Mouse (Mus musculus): Measurements from ENCODE around the gene Olfr464. TPM values are rescaled to one million over a fixed set of nuclear protein-coding genes. Genes with fewer than 3 reads are reported as not detected.

Olfr464 gene
- not detected in 2 replicates for total RNA-seq (2014; rRNA removed)
- not detected in 2 replicates for polyA plus RNA-seq (2012; rRNA removed)

GRCm38 (mm10) chr11:87920966-87921365 lies at the start of gene Olfr464:
Gene Olfr464 (minus strand): TSS chr11:87920967.
- WGBS = 33% methylated on average over 5 of the region's 5 CpGs

GRCm38 (mm10) chr11:87968356-87969122 lies 47.8 kb upstream of the Olfr464 start:
- TF ChIP-seq CTCF (IDR thresholded peaks at IDR 0.05; ENCODE audit: low read depth, low read length) (peak; percentile 16; the same call in 1 of the 2 replicates), POLR2A (IDR thresholded peaks at IDR 0.05; ENCODE audit: extremely low read depth, insufficient read depth, low read length) (no peak)
- peak; percentile 55 for DNase-seq (ENCODE audit: extremely low read depth, low read depth, low spot score)
- WGBS = 15% methylated on average over 16 of the region's 20 CpGs
- Histone ChIP-seq H3K9ac (ENCODE audit: low read depth, low read length) (no peak overlapping the region), H3K4me1 (ENCODE audit: control insufficient read depth, insufficient read depth, low read length) (peaks cover 4% of the 10 kb centered on the region; the same call in 1 of the 2 replicates), H3K36me3 (ENCODE audit: control insufficient read depth, insufficient read depth, low read length) (no peaks in the 10 kb centered on the region), H3K4me3 (ENCODE audit: insufficient read depth, low read depth, low read length) (no peak overlapping the region), H3K79me2 (ENCODE audit: control insufficient read depth, insufficient read depth, low read length) (no peaks in the 10 kb centered on the region), H3K27ac (replicated peaks; ENCODE audit: insufficient read depth, low read depth, low read length) (no peak overlapping the region), H3K27me3 (ENCODE audit: control insufficient read depth, insufficient read depth, low read length) (no peaks in the 10 kb centered on the region)

More at GRCm38 (mm10) chr11:87920966-87921365, at the start of gene Olfr464:
- no peak for DNase-seq (ENCODE audit: extremely low read depth, low read depth, low spot score)
- no peaks in the 10 kb centered on the region for H3K79me2 ChIP-seq (ENCODE audit: control insufficient read depth, insufficient read depth, low read length)
- H3K4me1 ChIP-seq (ENCODE audit: control insufficient read depth, insufficient read depth, low read length) = no peaks in the 10 kb centered on the region
- H3K36me3 ChIP-seq (ENCODE audit: control insufficient read depth, insufficient read depth, low read length) = no peaks in the 10 kb centered on the region
- H3K27ac ChIP-seq (replicated peaks; ENCODE audit: insufficient read depth, low read depth, low read length) = no peak within 1 kb of the TSS
- no peak within 1 kb of the TSS for H3K4me3 ChIP-seq (ENCODE audit: insufficient read depth, low read depth, low read length)
- TF ChIP-seq CTCF (IDR thresholded peaks at IDR 0.05; ENCODE audit: low read depth, low read length) (no peak), POLR2A (IDR thresholded peaks at IDR 0.05; ENCODE audit: extremely low read depth, insufficient read depth, low read length) (no peak)
- no peaks in the 10 kb centered on the region for H3K27me3 ChIP-seq (ENCODE audit: control insufficient read depth, insufficient read depth, low read length)
- no peak within 1 kb of the TSS for H3K9ac ChIP-seq (ENCODE audit: low read depth, low read length)

GRCm38 (mm10) chr11:87967692-87968289 lies 47.0 kb upstream of the Olfr464 start:
- peak; percentile 71 for DNase-seq (ENCODE audit: extremely low read depth, low read depth, low spot score)
- no peaks in the 10 kb centered on the region for H3K79me2 ChIP-seq (ENCODE audit: control insufficient read depth, insufficient read depth, low read length)
- TF ChIP-seq CTCF (IDR thresholded peaks at IDR 0.05; ENCODE audit: low read depth, low read length) (peak; percentile 89), POLR2A (IDR thresholded peaks at IDR 0.05; ENCODE audit: extremely low read depth, insufficient read depth, low read length) (no peak)
- 3% methylated on average over 17 of the region's 17 CpGs for WGBS
- H3K36me3 ChIP-seq (ENCODE audit: control insufficient read depth, insufficient read depth, low read length) = no peaks in the 10 kb centered on the region
- H3K4me1 ChIP-seq (ENCODE audit: control insufficient read depth, insufficient read depth, low read length) = peaks cover 4% of the 10 kb centered on the region; the same call in 1 of the 2 replicates
- no peak overlapping the region for H3K27ac ChIP-seq (replicated peaks; ENCODE audit: insufficient read depth, low read depth, low read length)
- H3K27me3 ChIP-seq (ENCODE audit: control insufficient read depth, insufficient read depth, low read length) = no peaks in the 10 kb centered on the region
- H3K9ac ChIP-seq (ENCODE audit: low read depth, low read length) = no peak overlapping the region
- H3K4me3 ChIP-seq (ENCODE audit: insufficient read depth, low read depth, low read length) = no peak overlapping the region

GRCm38 (mm10) chr11:87966214-87966613 lies 45.4 kb upstream of the Olfr464 start:
- WGBS = 59% methylated on average over 10 of the region's 10 CpGs
- Histone ChIP-seq H3K27ac (replicated peaks; ENCODE audit: insufficient read depth, low read depth, low read length) (no peak overlapping the region), H3K9ac (ENCODE audit: low read depth, low read length) (no peak overlapping the region), H3K27me3 (ENCODE audit: control insufficient read depth, insufficient read depth, low read length) (no peaks in the 10 kb centered on the region), H3K79me2 (ENCODE audit: control insufficient read depth, insufficient read depth, low read length) (no peaks in the 10 kb centered on the region), H3K4me1 (ENCODE audit: control insufficient read depth, insufficient read depth, low read length) (peaks cover 4% of the 10 kb centered on the region; the same call in 1 of the 2 replicates), H3K36me3 (ENCODE audit: control insufficient read depth, insufficient read depth, low read length) (no peaks in the 10 kb centered on the region), H3K4me3 (ENCODE audit: insufficient read depth, low read depth, low read length) (no peak overlapping the region)
- DNase-seq (ENCODE audit: extremely low read depth, low read depth, low spot score) = no peak
- no peak for TF ChIP-seq CTCF (IDR thresholded peaks at IDR 0.05; ENCODE audit: low read depth, low read length)

GRCm38 (mm10) chr11:87965293-87965692 lies 44.5 kb upstream of the Olfr464 start:
- DNase-seq (ENCODE audit: extremely low read depth, low read depth, low spot score) = no peak
- no peak overlapping the region for H3K9ac ChIP-seq (ENCODE audit: low read depth, low read length)
- peaks cover 4% of the 10 kb centered on the region; the same call in 1 of the 2 replicates for H3K4me1 ChIP-seq (ENCODE audit: control insufficient read depth, insufficient read depth, low read length)
- H3K4me3 ChIP-seq (ENCODE audit: insufficient read depth, low read depth, low read length) = no peak overlapping the region
- no peaks in the 10 kb centered on the region for H3K36me3 ChIP-seq (ENCODE audit: control insufficient read depth, insufficient read depth, low read length)
- H3K79me2 ChIP-seq (ENCODE audit: control insufficient read depth, insufficient read depth, low read length) = no peaks in the 10 kb centered on the region
- H3K27ac ChIP-seq (replicated peaks; ENCODE audit: insufficient read depth, low read depth, low read length) = no peak overlapping the region
- TF ChIP-seq POLR2A (IDR thresholded peaks at IDR 0.05; ENCODE audit: extremely low read depth, insufficient read depth, low read length) = no peak
- TF ChIP-seq CTCF (IDR thresholded peaks at IDR 0.05; ENCODE audit: low read depth, low read length) = no peak
- 61% methylated on average over 3 of the region's 3 CpGs for WGBS
- no peaks in the 10 kb centered on the region for H3K27me3 ChIP-seq (ENCODE audit: control insufficient read depth, insufficient read depth, low read length)

- Histone ChIP-seq H3K27me3 (ENCODE audit: control insufficient read depth, insufficient read depth, low read length) (no peaks in the 10 kb centered on the region), H3K4me1 (ENCODE audit: control insufficient read depth, insufficient read depth, low read length) (no peaks in the 10 kb centered on the region), H3K36me3 (ENCODE audit: control insufficient read depth, insufficient read depth, low read length) (no peaks in the 10 kb centered on the region), H3K4me3 (ENCODE audit: insufficient read depth, low read depth, low read length) (no peak overlapping the region), H3K27ac (replicated peaks; ENCODE audit: insufficient read depth, low read depth, low read length) (no peak overlapping the region), H3K79me2 (ENCODE audit: control insufficient read depth, insufficient read depth, low read length) (no peaks in the 10 kb centered on the region), H3K9ac (ENCODE audit: low read depth, low read length) (no peak overlapping the region)
- WGBS = 33% methylated on average over 7 of the region's 7 CpGs
- no peak for DNase-seq (ENCODE audit: extremely low read depth, low read depth, low spot score)
- no peak for TF ChIP-seq POLR2A (IDR thresholded peaks at IDR 0.05; ENCODE audit: extremely low read depth, insufficient read depth, low read length)
- no peak for TF ChIP-seq CTCF (IDR thresholded peaks at IDR 0.05; ENCODE audit: low read depth, low read length)
Observed at GRCm38 (mm10) chr11:87957066-87957465, 36.3 kb upstream of the Olfr464 start.

Data from liver, adult 2 months (tissue).